Mouse (Mus musculus): Measurements from ENCODE around the gene Lrrc8b. TPM values are rescaled to one million over a fixed set of nuclear protein-coding genes. Genes with fewer than 3 reads are reported as not detected.

Lrrc8b gene
- total RNA-seq (2021) = 100 to 1,000 TPM; 105 to 108 TPM

DNA sequence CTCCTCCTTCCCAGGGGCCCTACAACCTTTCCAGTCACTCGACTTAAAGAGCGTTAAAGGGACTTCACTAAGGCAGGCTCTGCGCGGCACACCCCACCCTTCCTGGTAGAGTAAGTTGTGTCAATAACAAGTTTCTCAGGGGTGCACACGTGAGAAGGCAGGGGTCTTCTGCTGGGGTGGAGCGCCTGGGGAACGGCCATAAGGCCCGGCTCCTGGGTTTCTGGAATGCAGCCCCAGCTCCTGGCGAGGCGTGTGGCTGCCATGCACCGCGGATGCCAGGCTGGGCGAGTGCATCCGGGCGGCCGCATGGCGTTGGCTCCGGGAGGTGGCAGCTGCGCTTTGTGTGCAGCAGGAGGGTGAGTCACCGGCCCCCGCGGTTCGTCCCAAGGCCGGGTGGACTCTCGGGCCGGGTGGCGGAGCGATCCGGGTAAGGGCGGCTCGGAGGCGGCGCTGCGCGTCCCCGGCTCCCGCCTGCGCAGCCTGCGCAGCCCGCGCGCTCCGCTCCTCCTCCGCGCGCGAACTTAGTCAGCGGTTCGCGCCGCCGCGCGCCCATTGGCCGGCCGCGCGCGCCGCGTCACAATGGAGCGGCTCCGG lies at the start of gene Lrrc8b:
Lrrc8b (plus strand) TSS at position 578 of the 594 bp plus-strand sequence.
- intact Hi-C loops (cut with DNase I) = no loop called here
- DNase-seq = peak; percentile 79

DNA sequence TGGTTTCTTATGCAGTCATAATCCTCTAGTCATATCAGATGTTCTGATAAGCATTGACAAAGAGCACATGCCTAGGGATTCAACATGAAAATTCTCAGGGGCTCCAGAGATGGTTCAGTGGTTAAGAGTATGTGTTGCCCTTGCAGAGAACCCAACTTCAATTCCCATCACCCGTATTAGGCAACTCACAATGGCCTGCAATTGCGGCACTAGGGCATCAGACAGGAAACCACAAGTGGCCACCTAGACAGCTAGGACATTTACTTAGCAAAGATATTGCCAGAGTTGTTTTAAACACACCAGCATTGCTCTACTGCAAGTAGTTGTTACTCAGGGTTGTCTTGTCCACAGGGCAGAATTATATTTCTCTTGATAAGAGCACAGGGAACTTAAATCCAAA lies 34.1 kb upstream of the Lrrc8b start:
- no peak for DNase-seq
- intact Hi-C loops (cut with DNase I) = no loop called here

- DNase-seq = no peak
- intact Hi-C loops (cut with DNase I) = no loop called here
Observed at GRCm38 (mm10) chr5:105390346-105390745, 25.2 kb upstream of the Lrrc8b start.

GRCm38 (mm10) chr5:105393731-105394130 lies 21.8 kb upstream of the Lrrc8b start:
- no peak for DNase-seq
- intact Hi-C loops (cut with DNase I) = no loop called here

DNA sequence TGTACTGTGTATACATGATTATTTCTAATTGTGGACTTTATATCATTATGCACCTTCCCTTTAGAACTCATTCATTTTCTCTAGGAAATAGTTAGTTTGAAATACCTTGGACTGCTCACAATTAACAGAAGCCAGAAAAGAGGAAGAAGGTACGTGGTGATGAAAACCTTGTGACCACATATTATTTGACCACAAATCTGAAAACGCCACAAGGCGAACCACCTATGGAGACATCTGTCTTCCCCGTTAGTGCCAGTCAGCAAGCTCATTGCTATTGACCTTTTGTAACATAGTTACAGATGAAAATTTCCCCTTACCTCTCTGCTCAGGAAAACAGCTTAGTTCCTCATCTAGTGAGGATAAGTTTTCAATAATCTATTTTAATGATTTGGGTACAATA lies 20.4 kb upstream of the Lrrc8b start:
- intact Hi-C loops (cut with DNase I) = no loop called here
- DNase-seq = no peak

- intact Hi-C loops (cut with DNase I) = no loop called here
- DNase-seq = no peak
Observed at GRCm38 (mm10) chr5:105398966-105399365, 16.6 kb upstream of the Lrrc8b start.

- DNase-seq = peak; percentile 67
- intact Hi-C loops (cut with DNase I) = loop anchor here (10.0 kb wide), 1 partner anchor 285 kb away; no protein-coding TSS in a partner anchor
Observed at GRCm38 (mm10) chr5:105399631-105400423, 15.7 kb upstream of the Lrrc8b start.

GRCm38 (mm10) chr5:105400424-105401375 lies 14.9 kb upstream of the Lrrc8b start:
- intact Hi-C loops (cut with DNase I) = loop anchor here (10.0 kb wide), 1 partner anchor 284 kb away; no protein-coding TSS in a partner anchor

GRCm38 (mm10) chr5:105401536-105401935 lies 14.0 kb upstream of the Lrrc8b start:
- intact Hi-C loops (cut with DNase I) = loop anchor here (10.0 kb wide), 1 partner anchor 283 kb away; no protein-coding TSS in a partner anchor

More at GRCm38 (mm10) chr5:105400424-105401375, 14.9 kb upstream of the Lrrc8b start:
- peak; percentile 25 for DNase-seq

GRCm38 (mm10) chr5:105404961-105405360 lies 10.6 kb upstream of the Lrrc8b start:
- peak; percentile 68 for DNase-seq

More at GRCm38 (mm10) chr5:105401536-105401935, 14.0 kb upstream of the Lrrc8b start:
- no peak for DNase-seq

DNA sequence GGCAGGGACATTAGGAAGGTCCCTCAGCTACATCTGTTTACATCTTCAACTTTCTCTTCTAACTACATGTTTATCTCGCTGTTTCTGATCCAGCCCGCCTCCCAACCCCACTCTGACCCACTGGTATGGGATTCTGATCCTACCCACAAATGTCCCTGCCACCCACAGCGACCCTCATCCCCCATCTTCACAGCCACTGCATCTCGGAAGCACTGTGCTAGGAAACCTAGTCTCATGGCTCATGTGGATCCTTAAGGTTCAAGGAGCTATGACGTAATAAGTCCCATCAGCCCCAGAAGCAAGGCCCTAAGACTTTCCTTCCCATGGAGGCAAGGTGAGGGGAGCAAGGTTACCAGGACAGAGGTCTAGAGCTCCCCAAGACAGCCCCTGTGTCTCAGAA lies 7.9 kb upstream of the Lrrc8b start:
- DNase-seq = no peak
- intact Hi-C loops (cut with DNase I) = loop anchor here (5.0 to 10.0 kb wide), 4 partner anchors 85 to 460 kb away; no protein-coding TSS in a partner anchor

More at GRCm38 (mm10) chr5:105404961-105405360, 10.6 kb upstream of the Lrrc8b start:
- intact Hi-C loops (cut with DNase I) = loop anchor here (5.0 to 10.0 kb wide), 4 partner anchors 87 to 462 kb away; no protein-coding TSS in a partner anchor

DNA sequence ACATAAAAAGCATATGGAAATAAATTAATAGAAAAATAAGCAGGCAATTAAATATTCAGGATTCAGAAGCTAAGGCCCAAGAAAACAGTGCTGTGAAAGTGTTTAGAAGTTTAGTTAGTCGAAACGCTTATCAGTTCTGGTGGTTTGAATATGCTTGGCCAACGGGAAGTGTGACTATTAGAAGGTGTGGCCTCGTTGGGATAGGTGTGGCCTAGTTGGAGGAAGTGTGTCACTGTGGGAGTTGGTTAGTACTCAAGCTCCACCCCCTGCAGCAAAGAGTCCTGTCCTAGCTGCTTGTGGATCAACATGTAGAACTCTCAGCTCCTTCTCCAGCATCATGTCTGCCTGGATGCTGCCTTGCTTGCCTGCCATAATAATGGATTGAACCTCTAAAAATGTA lies 6.5 kb upstream of the Lrrc8b start:
- DNase-seq = no peak
- intact Hi-C loops (cut with DNase I) = loop anchor here (5.0 to 10.0 kb wide), 4 partner anchors 83 to 458 kb away; no protein-coding TSS in a partner anchor

GRCm38 (mm10) chr5:105410521-105411293 lies 4.9 kb upstream of the Lrrc8b start:
- intact Hi-C loops (cut with DNase I) = no loop called here
- DNase-seq = no peak

DNA sequence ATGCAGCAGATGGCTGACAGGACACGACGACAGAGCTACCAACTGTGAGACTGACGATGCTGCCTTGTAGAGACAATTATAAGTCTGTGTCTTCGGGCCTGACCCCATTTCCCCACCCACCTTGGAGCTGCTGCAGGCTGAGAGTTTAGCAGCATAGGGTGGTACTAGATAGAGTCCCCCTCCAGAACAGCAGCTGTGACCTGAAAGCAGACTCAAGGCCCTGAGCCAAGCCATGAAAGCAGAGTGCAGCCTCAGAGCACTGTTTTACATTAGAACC lies 4.3 kb upstream of the Lrrc8b start:
- no peak for DNase-seq

DNA sequence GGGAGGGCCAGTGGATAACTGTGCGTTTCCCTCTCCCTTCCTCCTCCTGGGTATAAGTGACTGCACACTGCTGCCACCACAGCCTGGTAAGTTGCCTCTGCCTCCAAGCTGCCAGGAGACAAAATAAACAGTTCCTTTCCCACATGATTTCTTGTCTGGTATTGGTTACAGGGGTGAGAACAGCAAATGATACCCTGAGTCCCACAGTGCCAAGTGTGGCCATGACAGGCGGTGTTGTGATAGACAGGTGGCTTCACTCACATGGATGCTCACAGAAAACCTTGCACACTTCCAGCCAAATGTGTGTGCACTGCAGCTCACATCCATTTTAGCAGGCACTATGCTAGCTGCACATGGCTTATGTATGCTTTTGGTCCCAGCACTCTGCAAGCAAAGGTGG lies 3.8 kb upstream of the Lrrc8b start:
- intact Hi-C loops (cut with DNase I) = no loop called here
- DNase-seq = no peak

More for the DNA sequence above, 4.3 kb upstream of the Lrrc8b start:
- intact Hi-C loops (cut with DNase I) = no loop called here

DNA sequence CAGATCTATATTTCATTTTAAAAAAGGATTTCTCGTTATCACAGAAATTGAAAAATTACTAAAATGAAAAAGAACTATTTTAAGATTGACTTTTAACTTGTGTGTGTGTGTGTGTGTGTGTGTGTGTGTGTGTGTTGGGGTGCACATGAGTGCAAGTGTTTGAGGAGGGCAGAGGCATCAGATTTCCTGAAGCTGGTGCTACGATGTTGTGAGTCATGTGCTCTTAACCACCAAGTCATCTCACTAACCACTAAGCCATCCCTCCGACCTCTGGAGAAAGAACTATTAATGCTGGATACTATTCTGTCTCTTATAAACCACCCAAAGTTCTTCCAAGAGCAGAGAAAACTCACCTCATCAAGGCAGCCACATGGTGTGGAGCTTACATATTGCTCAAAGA lies 2.9 kb upstream of the Lrrc8b start:
- intact Hi-C loops (cut with DNase I) = no loop called here
- no peak for DNase-seq

DNA sequence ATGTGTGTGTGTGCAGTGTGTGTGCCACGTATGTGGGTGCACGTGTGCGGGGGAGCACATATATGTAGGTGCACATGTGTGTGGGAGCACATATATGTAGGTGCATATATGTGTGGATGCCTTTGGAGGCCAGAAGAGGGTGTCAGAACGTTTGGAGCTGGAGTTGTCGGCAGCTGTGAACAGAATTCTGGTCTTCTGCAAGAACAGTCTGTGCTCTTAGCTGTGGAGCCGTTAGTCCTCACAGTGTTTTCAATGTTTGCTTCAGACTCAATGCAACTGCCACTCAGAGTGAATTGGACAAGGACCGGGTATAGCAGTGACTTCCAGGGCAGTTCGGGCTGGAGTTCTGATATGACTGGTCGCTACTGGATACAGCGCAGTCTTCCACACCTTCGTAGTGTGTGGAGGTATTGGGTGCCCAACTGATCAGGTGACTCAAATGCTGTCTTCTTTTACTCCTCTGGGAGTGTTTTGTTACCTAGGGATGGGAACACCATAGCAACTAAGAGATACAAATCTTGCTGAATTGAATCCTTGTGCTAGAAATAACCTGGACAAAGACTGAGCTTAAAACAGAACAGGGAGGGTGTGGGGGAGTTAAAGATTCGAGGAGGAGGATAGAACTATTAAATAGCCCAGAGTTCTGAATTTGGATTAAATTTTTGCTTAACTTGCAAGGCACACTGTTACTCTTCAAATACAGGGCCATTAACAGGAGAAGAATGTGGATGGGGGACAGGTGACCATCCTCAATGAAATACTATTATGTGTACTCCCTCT lies 1.0 kb upstream of the Lrrc8b start:
- intact Hi-C loops (cut with DNase I) = no loop called here
- DNase-seq = no peak

DNA sequence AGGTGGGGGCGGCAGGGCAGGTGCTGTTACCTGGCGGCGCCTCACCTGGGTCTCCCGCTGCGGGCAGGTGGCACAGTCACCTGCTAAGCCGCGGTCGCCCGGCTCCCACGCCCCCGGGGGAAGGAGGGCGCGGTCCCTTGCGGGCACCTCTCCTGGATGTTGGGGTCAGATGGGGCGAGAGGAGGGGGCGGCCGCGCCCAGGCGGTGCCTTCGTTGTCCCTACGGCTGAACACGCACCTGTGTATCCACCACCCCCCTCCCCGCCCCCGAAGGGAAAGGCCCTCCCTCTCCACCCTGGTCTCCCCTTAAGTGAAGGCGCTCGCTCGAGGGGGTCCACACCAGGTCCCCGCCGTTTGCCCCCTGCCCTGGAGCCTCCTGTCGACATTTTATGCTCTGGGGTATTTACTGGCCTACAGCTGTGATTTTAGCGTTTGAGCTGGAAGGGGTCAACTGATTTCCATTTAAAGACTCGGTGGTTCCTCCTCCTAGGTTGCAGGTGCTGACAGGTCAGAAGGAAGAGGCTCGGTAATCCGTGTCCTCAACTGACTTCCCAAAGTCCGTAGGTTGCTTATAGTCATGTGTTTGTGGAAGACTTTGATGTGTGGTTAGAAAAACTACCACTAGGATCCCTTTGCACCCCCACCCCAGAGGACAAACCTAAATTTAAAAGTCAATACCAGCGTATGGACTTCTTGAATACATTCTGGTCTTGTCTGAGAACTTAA lies 538 bp downstream of the Lrrc8b start:
- DNase-seq = no peak
- intact Hi-C loops (cut with DNase I) = no loop called here

GRCm38 (mm10) chr5:105417217-105417616 lies 1.6 kb downstream of the Lrrc8b start:
- intact Hi-C loops (cut with DNase I) = no loop called here
- DNase-seq = no peak

All from left cerebral cortex, postnatal 4 days (tissue).